Mouse (Mus musculus): Measurements from ENCODE around the gene Fstl1.

Fstl1 gene

GRCm38 (mm10) chr16:37787558-37788194 lies 11.0 kb downstream of the Fstl1 start:
- DNase-seq (ENCODE audit: low read depth, low spot score) = no peak

GRCm38 (mm10) chr16:37788367-37789014 lies 11.8 kb downstream of the Fstl1 start:
- no peak for DNase-seq (ENCODE audit: low read depth, low spot score)

GRCm38 (mm10) chr16:37789015-37789381 lies 12.3 kb downstream of the Fstl1 start:
- DNase-seq (ENCODE audit: low read depth, low spot score) = no peak

- no peak for DNase-seq (ENCODE audit: low read depth, low spot score)
These were observed 12.8 kb downstream of the Fstl1 start for GRCm38 (mm10) chr16:37789394-37789920.

GRCm38 (mm10) chr16:37790008-37790780 lies 13.5 kb downstream of the Fstl1 start:
- DNase-seq (ENCODE audit: low read depth, low spot score) = no peak

GRCm38 (mm10) chr16:37790781-37791175 lies 14.1 kb downstream of the Fstl1 start:
- DNase-seq (ENCODE audit: low read depth, low spot score) = no peak

GRCm38 (mm10) chr16:37795651-37796150 lies 19.0 kb downstream of the Fstl1 start:
- no peak for DNase-seq (ENCODE audit: low read depth, low spot score)

DNA sequence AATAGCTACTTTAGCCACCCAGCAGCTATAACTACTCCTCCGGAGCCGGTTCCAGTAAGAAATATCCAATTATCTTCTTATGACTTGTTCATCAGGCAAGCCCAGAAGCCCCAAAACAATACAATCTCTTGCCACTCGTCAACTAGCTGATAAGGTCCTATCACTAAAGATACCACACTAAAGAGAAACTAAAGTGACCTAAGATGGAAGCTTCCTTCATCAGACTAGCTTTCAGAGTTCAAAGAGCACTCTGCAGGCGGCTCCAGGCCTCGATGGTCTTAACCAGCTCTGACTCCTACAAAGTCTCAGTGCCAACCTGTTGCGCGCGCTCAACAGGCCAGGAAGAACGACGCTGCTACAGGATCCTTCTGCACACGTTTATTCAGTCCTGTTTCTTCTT lies 19.6 kb downstream of the Fstl1 start:
- DNase-seq (ENCODE audit: low read depth, low spot score) = no peak

DNA sequence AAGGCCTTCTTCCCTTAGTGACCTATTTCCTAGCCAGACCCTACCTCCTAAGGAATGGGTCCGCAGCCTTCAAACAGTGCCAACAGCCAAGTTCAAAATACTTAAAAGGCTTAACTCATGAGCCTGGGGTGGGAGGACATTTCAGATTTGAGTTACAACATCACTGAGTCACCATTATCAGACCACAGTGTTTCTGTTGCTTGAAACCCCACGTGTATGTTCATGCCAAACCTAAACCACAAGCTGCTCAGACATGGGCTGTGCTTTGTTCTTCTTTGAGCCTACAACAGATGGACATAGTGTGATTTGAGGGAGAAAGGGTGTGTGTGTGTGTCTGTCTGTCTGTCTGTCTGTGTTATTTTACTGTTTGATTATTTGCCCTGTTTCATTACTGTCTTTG lies 24.4 kb downstream of the Fstl1 start:
- DNase-seq (ENCODE audit: low read depth, low spot score) = no peak

DNA sequence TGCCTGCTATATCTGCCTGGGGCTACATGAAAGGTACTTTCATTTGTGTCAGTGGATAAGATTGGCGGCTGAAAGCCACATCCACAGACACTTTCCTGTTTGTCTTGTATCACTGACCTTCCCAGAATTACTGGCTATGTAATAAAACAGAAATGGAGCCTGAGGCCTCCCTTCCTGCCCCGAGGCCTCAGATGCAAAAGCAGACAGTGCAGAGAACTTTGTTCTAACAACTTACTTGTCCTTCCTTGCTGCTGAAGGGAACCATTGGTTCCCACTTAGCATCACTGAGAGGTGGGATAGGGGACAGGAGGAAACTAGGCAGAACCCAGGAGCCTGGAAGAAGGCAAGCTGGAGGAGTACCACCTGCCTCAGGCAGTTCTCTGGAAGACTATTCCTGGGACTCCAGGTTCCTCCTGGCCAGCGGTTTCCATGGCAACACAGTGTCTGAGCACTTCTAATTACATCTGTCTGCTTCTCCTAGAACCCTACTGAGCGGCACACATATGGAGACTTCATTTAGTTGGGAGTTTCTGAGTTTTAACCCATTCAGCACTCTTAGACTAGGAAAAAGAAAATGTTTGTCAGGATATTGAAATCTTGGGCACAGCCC lies 26.1 kb downstream of the Fstl1 start:
- no peak for DNase-seq (ENCODE audit: low read depth, low spot score)

DNA sequence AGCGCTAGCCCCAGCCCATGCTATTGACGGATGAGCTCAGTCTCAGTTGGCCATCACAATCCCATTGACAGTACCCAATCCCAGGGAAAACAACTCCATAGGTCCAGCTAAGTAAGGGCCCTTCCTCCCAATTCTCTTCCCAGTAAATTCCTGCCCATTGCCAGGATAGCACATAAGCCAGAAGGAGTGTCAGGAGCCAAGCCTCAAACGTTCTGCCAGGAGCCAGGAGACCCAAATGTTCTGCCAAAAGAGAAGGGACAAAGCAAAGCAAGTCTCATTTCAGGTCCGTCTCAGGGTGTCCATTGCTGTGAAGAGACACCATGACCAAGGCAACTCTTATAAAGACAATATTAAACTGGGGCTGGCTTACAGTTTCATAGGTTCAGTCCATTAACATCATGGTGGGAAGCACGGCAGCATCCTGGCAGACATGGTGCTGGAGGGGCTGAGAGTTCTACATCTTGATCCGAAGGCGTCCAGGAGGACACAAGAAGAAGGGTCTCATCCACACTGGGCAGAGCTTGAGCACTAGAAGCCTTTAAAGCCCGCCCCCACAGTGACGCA lies 26.8 kb downstream of the Fstl1 start:
- no peak for DNase-seq (ENCODE audit: low read depth, low spot score)

- no peak for DNase-seq (ENCODE audit: low read depth, low spot score)
These were observed 29.2 kb downstream of the Fstl1 start for GRCm38 (mm10) chr16:37805746-37806495.

DNA sequence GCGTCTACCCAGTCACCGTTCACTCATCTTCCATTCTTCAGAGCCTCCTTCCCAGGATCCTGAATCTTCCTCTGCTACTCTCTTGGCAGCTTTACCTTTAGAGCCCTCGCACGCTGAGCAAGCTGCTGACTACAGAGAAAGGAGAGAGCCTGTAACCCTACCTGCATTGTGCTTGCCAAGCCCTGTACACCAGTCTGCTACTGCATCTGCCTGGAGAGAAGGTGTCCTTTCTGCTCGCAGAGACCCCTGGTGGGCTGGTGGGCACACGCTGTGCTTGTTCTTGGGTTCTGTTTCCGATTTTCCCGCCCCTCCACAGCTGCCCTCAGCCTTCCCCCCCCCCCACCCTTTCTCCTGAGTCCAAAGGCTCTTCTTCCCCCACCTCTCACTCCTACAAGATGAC lies 30.6 kb downstream of the Fstl1 start:
- DNase-seq (ENCODE audit: low read depth, low spot score) = no peak

DNA sequence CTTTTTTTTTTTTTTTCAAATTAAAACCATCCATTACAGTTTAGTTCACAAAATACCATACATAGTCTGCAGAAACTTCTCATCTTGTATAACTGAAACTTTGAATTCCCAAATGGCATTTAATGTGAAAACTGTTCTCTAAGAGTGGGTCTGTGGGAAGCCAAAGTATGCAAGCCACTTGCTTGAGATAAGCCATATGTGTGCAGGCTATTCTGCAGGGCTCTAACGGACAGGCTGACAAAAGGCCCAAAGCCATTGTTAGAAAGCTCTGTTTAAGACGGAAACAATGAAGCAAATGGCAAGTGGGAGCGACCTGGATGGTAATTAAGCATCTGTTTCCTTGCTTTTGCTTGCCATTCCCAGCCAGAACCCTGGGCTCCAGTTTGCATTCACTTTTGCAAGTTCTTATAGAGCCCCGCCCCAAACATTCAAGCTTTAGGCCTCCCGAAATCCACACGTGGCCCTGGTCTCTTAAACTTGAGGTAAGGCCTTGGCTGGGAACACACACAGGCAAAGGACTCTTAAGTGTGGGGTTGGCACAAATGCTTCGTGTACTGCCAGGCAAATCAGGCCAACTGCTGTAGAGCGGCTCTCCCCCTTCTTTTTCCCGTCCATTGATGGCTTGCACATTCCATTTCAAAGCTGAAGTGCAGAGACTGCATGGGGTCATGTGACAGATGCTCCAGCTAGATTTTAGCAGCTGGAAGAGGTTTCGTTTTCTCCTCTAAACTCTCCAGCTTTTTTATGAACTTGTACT lies 32.4 kb downstream of the Fstl1 start:
- DNase-seq (ENCODE audit: low read depth, low spot score) = no peak

DNA sequence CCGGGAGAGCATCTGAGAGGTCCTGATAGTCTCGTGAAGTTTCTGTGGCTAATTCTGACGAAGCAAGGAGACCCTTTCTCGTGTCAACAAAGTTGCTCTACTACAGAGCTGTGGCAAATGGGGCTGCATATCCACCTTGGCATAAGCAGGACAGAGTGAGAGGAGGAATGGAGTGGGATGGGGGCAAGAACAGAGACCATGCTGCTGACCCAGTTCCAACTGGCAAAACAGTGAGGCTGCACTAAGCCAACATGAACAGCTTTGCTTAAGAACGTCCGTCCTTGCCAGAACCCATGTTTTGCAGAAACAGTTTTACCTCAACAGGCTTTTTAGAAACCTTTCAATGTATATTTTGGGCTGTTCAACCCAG lies 32.9 kb downstream of the Fstl1 start:
- no peak for DNase-seq (ENCODE audit: low read depth, low spot score)

- DNase-seq (ENCODE audit: low read depth, low spot score) = no peak
These were observed 35.2 kb downstream of the Fstl1 start for GRCm38 (mm10) chr16:37811874-37812273.

- DNase-seq (ENCODE audit: low read depth, low spot score) = no peak
These were observed 35.8 kb downstream of the Fstl1 start for GRCm38 (mm10) chr16:37812474-37812886.

GRCm38 (mm10) chr16:37813691-37814382 lies 37.2 kb downstream of the Fstl1 start:
- no peak for DNase-seq (ENCODE audit: low read depth, low spot score)

GRCm38 (mm10) chr16:37814383-37814971 lies 37.8 kb downstream of the Fstl1 start:
- peak; percentile 43 for DNase-seq (ENCODE audit: low read depth, low spot score)
